Mouse (Mus musculus) myocyte (in vitro differentiated cells): ENCODE measurements around the gene Gab1. TPM values are rescaled to one million over a fixed set of nuclear protein-coding genes. Genes with fewer than 3 reads are reported as not detected.

Source experiments
- H3K27me3 ChIP-seq: one replicate; pipeline ENCODE4 v1.6.1; 2011; ENCODE audit not compliant: control insufficient read depth, insufficient read depth, insufficient read length
- H3K36me3 ChIP-seq: one replicate; pipeline ENCODE4 v1.6.1; 2011; ENCODE audit not compliant: control insufficient read depth, insufficient read depth
- H3K4me2 ChIP-seq: one replicate; pipeline ENCODE4 v1.6.1; 2011; ENCODE audit warnings: low read depth, control low read depth
- H3K4me3 ChIP-seq: one replicate; pipeline ENCODE4 v1.5.1; 2011; ENCODE audit warnings: mild to moderate bottlenecking, control low read depth, moderate library complexity
- H3K79me2 ChIP-seq: one replicate; pipeline ENCODE4 v1.6.1; 2011; ENCODE audit not compliant: control insufficient read depth, insufficient read depth
- H3ac ChIP-seq: one replicate; pipeline ENCODE4 v1.6.1; 2011; ENCODE audit not compliant: control insufficient read depth, insufficient read length
- CEBPB ChIP-seq: IDR thresholded peaks from 2 replicates; pipeline ENCODE4 v1.6.1; 2011; ENCODE audit warnings: mild to moderate bottlenecking, moderate library complexity; ENCODE audit not compliant: poor library complexity, insufficient read depth, severe bottlenecking
- E2F4 ChIP-seq: IDR thresholded peaks from one replicate; pipeline ENCODE4 v1.6.1; 2011; ENCODE audit warnings: mild to moderate bottlenecking, control low read depth, moderate library complexity; ENCODE audit not compliant: insufficient read depth
- MAX ChIP-seq: IDR thresholded peaks from one replicate; pipeline ENCODE4 v1.6.1; 2011; ENCODE audit warnings: low read depth, mild to moderate bottlenecking, control low read depth
- MYOD1 ChIP-seq, 3 experiments: IDR thresholded peaks; one replicate each; pipeline ENCODE4 v1.6.1; 2011; ENCODE audit warnings: control low read depth in 2 of 3, low read depth in 2 of 3, mild to moderate bottlenecking in 2 of 3, moderate library complexity in 1 of 3; ENCODE audit not compliant: insufficient read length in 2 of 3, control insufficient read depth in 1 of 3
- MYOG ChIP-seq, 3 experiments: IDR thresholded peaks; one replicate each; pipeline ENCODE4 v1.6.1; 2011; ENCODE audit warnings: control low read depth in 2 of 3, low read depth in 2 of 3, mild to moderate bottlenecking in 2 of 3; ENCODE audit not compliant: insufficient read length in 2 of 3, control insufficient read depth in 1 of 3, insufficient read depth in 1 of 3
- POLR2A ChIP-seq: IDR thresholded peaks from one replicate; pipeline ENCODE4 v1.6.1; 2011; ENCODE audit warnings: low read depth, mild to moderate bottlenecking, control low read depth, moderate library complexity; ENCODE audit not compliant: insufficient read length
- POLR2AphosphoS2 ChIP-seq: IDR thresholded peaks from one replicate; pipeline ENCODE4 v1.6.1; 2011; ENCODE audit warnings: low read depth, control low read depth; ENCODE audit not compliant: insufficient read length
- REST ChIP-seq: IDR thresholded peaks from one replicate; pipeline ENCODE4 v1.6.1; 2011; ENCODE audit warnings: mild to moderate bottlenecking, control low read depth, moderate library complexity; ENCODE audit not compliant: insufficient read depth, insufficient read length
- SRF ChIP-seq: IDR thresholded peaks from one replicate; pipeline ENCODE4 v1.6.1; 2011; ENCODE audit warnings: low read depth; ENCODE audit not compliant: control insufficient read depth, insufficient read length
- TCF12 ChIP-seq: IDR thresholded peaks from one replicate; pipeline ENCODE4 v1.6.1; 2011; ENCODE audit warnings: mild to moderate bottlenecking, control low read depth; ENCODE audit not compliant: poor library complexity, insufficient read depth, severe bottlenecking
- TCF3 ChIP-seq: IDR thresholded peaks from one replicate; pipeline ENCODE4 v1.6.1; 2011; ENCODE audit warnings: low read depth, control low read depth; ENCODE audit not compliant: insufficient read length
- USF1 ChIP-seq: IDR thresholded peaks from one replicate; pipeline ENCODE4 v1.6.1; 2011; ENCODE audit warnings: low read depth, mild to moderate bottlenecking, control low read depth, moderate library complexity
- polyA plus RNA-seq: library from polyadenylated mRNA; unstranded; fragments of >200 nt; fragmentation: generic; extraction: Trizol; gene quantifications from one replicate; pipeline ENCODE4 v1.2.1, GENCODE M21; 2012; ENCODE audit warnings: missing spikeins

The Gab1 gene
- polyA plus RNA-seq, 1 experiment: 3.4 TPM

DNA sequence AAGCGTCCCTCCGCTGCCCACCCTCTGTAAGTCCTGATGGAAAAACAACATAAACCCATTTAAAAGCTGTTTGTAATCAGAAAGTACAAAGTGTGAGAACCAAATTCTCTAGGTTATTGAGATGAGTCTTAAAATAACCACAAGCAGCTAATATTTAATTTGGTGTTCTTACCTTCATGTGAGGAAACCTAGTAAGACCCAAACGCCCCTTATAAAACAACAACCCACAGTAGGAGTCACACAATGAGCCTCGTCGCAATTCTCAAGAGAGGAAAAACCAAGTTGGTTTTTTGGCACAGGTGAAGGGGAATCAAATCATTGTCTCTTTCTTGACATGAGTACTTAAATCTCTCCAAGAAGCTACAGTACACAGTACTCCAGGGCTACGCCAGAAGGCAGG is 44.9 kb downstream of the Gab1 start:
- no peaks in the 10 kb centered on the region for H3K79me2 ChIP-seq
- H3ac ChIP-seq: no peak overlapping the region
- no peak for TF ChIP-seq REST
- TF ChIP-seq POLR2AphosphoS2: no peak
- TF ChIP-seq TCF3: no peak
- TF ChIP-seq TCF12: no peak
- no peak for TF ChIP-seq MYOD1 (IDR thresholded peaks at IDR 0.05; ENCODE audit: control insufficient read depth in 1 of 3, insufficient read length in 2 of 3, low read depth in 2 of 3)
- TF ChIP-seq SRF: no peak
- no peak for TF ChIP-seq CEBPB
- no peak for TF ChIP-seq MAX
- TF ChIP-seq USF1: no peak
- TF ChIP-seq E2F4: no peak
- TF ChIP-seq MYOG (IDR thresholded peaks at IDR 0.05; ENCODE audit: control insufficient read depth in 1 of 3, insufficient read depth in 1 of 3, insufficient read length in 2 of 3, low read depth in 2 of 3): no peak
- TF ChIP-seq POLR2A: no peak
- H3K27me3 ChIP-seq: no peaks in the 10 kb centered on the region
- no peaks in the 10 kb centered on the region for H3K36me3 ChIP-seq
- H3K4me2 ChIP-seq: no peak overlapping the region
- H3K4me3 ChIP-seq: no peak overlapping the region

DNA sequence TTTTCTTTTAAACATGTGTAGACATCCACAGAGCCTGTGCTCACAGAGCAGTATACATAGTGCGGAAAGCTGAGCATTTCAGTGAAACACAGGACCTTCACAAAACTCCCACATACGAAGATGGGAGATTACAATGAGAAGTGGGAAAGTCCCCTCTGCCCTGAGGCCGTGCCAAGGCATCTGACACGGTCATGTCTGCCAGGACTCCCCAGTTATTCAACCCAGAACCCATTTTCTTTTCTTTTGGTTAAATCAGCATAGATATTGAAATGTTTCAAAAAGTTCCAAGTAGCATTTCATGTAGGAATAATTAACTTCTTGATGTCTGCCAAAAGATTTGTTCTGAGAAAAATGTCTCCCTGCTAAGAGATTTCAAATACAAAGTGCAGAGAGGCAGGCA is 45.9 kb downstream of the Gab1 start:
- Histone ChIP-seq H3K4me2 (no peak overlapping the region), H3K79me2 (no peaks in the 10 kb centered on the region), H3ac (no peak overlapping the region), H3K4me3 (no peak overlapping the region), H3K27me3 (no peaks in the 10 kb centered on the region), H3K36me3 (no peaks in the 10 kb centered on the region)
- TF ChIP-seq TCF12 (no peak), REST (no peak), MYOD1 (IDR thresholded peaks at IDR 0.05; ENCODE audit: control insufficient read depth in 1 of 3, insufficient read length in 2 of 3, low read depth in 2 of 3) (no peak), SRF (no peak), TCF3 (no peak)

DNA sequence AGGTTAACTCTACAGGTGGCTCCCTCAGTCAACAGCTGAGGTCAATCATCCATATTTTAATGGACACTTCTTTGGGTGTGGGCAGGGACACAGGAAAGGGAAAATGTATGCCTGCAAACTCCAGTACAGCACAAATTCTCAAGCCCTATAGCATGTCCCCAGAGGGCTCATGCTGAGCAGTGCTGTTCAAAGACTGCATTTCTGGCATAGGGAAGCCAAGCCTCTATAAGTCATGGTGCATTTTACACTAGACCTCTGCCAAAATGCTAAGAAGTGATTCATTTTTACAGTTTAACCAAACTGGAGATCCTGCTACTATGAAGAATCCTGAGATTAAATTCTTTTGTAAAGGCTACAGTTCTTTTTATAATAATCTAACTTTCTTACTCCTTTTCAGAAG is 47.8 kb downstream of the Gab1 start:
- H3K79me2 ChIP-seq: no peaks in the 10 kb centered on the region
- H3ac ChIP-seq: no peak overlapping the region
- H3K36me3 ChIP-seq: no peaks in the 10 kb centered on the region
- TF ChIP-seq POLR2AphosphoS2 (no peak), REST (no peak), POLR2A (no peak), USF1 (no peak), TCF3 (no peak), TCF12 (no peak), MAX (no peak)
- no peak overlapping the region for H3K4me3 ChIP-seq
- H3K4me2 ChIP-seq: no peak overlapping the region
- no peaks in the 10 kb centered on the region for H3K27me3 ChIP-seq

DNA sequence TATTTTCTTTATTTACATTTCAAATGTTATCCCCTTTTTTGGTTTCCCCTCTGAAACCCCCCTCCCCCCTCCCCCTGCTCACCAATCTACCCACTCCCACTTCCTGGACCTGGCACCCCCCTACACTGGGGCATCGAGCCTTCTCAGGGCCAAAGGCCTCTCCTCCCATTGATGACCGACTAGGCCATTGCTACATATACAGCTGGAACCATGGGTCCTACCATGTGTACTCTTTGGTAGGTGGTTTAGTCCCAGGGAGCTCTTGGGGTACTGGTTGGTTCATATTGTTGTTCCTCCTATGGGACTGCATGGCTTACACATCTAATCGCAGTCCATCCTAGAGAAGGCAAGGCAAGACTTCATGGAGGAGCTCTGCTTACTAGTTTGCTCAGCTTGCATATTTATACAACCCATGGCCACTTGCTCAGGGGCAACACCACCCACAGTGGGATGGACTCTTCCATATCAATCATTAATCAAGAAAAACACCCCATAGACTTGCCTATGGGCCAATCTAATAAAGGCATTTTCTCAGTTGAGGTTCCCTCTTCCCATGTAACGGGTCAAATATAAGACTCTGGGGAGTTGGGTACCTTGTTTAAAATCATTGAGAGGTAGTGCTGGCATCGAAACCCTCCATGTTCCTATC is 48.3 kb downstream of the Gab1 start:
- TF ChIP-seq MYOD1 (IDR thresholded peaks at IDR 0.05; ENCODE audit: control insufficient read depth in 1 of 3, insufficient read length in 2 of 3, low read depth in 2 of 3) (no peak), REST (no peak), MYOG (IDR thresholded peaks at IDR 0.05; ENCODE audit: control insufficient read depth in 1 of 3, insufficient read depth in 1 of 3, insufficient read length in 2 of 3, low read depth in 2 of 3) (no peak), MAX (no peak), POLR2AphosphoS2 (no peak), SRF (no peak), POLR2A (no peak), CEBPB (no peak), USF1 (no peak), TCF3 (no peak), TCF12 (no peak), E2F4 (no peak)
- Histone ChIP-seq H3K79me2 (no peaks in the 10 kb centered on the region), H3K4me3 (no peak overlapping the region), H3K27me3 (no peaks in the 10 kb centered on the region), H3K4me2 (no peak overlapping the region), H3ac (no peak overlapping the region), H3K36me3 (no peaks in the 10 kb centered on the region)

DNA sequence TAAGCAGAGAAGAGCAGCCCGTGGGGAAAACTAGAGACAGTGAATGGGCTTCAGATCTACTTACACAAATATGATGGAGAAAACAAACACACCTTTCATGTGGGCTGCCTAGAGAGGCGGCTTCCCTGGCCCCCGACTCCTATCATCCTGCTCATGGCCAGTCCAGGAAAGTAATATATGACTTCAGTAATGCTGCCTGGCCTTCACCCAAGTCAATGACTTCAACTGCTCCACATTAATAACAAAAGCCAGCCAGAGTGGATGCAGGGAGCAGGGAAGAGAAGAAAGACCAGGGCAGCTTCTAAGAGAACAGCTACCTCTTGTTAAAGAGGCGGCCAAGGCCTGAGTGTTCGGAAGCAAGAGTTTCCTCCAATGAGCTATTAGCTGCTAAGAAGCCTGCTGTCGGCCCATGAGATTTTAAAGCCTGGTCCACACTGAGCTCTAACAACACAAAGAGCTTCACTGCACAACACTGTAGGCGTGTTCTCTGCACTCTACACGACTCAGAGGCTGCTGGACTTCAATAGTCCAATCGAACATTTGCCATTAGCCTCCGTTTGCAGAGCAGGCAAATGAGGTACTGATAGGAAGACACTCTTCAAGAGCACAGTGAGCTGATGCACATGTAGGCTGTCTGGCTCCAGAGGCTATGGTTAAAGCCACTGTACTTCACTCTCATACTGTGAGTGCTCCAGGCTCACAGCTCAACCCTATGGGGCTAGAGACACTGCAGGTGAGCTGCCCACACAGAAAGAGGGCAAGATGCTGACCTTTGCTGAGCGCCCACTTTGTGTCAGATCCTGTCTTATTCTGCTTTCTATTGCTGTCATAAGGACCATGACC is 49.4 kb downstream of the Gab1 start:
- no peak for TF ChIP-seq CEBPB
- TF ChIP-seq SRF: no peak
- TF ChIP-seq TCF3: no peak
- Histone ChIP-seq H3K27me3 (no peaks in the 10 kb centered on the region), H3ac (no peak overlapping the region), H3K79me2 (no peaks in the 10 kb centered on the region), H3K36me3 (no peaks in the 10 kb centered on the region), H3K4me2 (no peak overlapping the region), H3K4me3 (no peak overlapping the region)
